Mouse (Mus musculus) left cerebral cortex, adult 18-20 months (tissue): ENCODE results near the gene Pcnp. TPM values are rescaled to one million over a fixed set of nuclear protein-coding genes. Genes with fewer than 3 reads are reported as not detected.

Experiments
- DNase-seq, 2 experiments: peaks; one replicate each; pipeline ENCODE4 v3.0.0; 2021 to 2022; ENCODE audit warnings: low spot score in 2 of 2, mixed read lengths in 1 of 2
- total RNA-seq, 2 experiments: library from RNA; stranded (reverse); gene quantifications; 2 replicates each; pipeline ENCODE4 v1.2.3; 2021

The Pcnp gene
- total RNA-seq, 2 experiments from 2014 or later, result 176 to 188 TPM

DNA sequence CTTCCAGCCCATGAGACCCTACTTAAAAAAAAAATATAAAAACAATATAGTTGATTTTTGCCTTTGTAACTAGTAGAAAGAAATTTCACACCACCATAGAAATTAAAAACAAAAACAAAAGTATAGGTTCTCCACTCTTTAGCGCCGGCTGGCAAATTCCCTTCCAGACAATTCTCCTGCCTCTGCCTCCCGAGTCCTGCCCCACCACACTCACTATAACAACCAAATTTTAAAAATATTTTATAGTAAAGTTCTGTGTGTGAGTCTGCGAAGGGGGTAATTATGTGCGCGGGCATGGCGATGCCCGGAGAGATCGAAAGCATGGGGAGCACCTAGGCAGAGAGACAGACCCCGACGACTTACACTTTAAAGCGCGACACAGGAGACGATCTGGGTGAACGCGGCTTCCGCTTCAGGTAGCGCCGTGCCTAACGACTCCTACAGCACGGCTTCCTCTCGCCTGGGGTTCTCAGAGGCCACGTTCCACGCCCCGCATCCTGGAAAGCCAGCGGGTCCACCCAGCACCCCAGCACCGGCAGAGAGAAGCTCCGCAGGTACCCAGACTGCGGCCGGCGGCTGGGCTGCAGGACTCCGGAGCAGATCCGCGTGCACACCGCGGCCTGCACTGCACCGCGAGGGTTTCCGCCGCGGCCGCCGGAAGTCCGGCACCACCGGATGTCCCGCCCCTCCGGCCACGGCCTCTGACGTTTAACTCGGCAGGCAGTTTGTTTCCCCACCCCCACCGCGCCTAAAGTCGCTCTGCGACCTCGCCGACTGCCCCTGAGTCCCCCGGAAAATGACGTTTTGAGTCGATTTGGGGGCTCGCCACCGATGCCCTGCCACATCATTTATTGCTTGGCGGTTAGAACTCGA is 7.8 kb upstream of the Pcnp start, which contains the start of gene Trmt10c:
Gene Trmt10c (minus strand): TSS at position 682 of the 873 bp plus-strand sequence.
- DNase-seq, result peak; percentile 95

DNA sequence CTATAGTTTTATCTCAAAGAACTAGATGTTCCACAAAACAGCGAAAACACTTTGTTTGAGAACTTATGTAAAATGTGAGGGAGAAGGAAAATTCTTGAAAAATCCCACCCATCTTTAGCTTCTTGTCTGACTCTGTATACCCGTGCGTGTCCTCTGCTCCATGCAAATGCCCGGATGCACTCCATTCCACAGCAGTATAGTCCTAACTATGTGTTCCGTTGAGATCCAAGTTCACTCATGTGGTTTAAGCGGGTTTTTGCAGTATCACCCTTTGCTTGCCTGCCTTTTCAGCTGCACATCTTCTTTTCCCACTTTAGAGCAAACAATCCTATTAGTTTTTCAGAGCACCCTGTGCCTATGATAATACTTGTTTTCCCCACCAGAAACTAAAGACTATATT is 7.0 kb upstream of the Pcnp start:
- DNase-seq, result no peak

DNA sequence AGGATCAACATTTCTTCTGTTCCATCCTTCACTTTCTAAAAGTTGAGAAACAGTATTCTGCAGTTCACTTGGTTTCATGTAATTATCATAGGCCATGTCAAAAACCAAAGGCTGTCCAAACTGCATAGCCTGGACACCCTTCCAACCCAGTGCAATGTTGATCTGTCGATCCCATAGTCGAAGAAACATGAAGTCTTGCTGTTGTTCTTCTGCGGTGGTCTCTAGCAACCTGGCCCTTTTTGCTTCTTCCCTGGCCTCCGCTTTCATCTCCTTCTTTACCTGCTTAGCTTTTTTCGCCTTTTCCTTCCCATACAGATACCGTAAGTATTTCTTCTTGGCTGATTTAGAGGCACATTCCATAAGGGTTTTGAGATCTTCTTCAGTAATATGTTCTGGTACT is 5.0 kb upstream of the Pcnp start:
- no peak for DNase-seq

- DNase-seq, result no peak
These were observed 602 bp downstream of the Pcnp start for GRCm38 (mm10) chr16:56028722-56029551.

- DNase-seq, result no peak
These were observed 1.5 kb downstream of the Pcnp start for GRCm38 (mm10) chr16:56027854-56028629.

GRCm38 (mm10) chr16:56019660-56020059 is 9.9 kb downstream of the Pcnp start:
- DNase-seq, result no peak

DNA sequence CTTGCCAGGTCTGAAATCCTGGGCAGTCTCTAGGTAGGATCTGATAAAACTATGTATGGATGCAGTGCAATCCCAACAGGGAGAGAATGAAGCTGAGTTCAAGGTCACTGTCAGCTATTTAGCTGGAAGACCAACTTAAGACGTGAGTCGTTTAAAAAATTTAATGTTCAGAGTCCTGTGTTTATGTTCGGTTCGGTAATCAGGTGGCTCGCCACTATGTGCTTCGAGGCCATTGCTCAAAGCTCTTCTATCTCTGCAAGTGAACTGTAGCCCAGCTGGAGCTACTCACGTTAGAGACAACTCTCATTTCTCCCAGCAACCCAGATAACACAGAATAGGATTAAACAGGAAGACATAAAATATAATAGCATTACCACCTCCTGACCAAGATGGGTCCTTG is 15.5 kb downstream of the Pcnp start:
- no peak for DNase-seq

GRCm38 (mm10) chr16:56012789-56013743 is 16.5 kb downstream of the Pcnp start:
- DNase-seq, result no peak

DNA sequence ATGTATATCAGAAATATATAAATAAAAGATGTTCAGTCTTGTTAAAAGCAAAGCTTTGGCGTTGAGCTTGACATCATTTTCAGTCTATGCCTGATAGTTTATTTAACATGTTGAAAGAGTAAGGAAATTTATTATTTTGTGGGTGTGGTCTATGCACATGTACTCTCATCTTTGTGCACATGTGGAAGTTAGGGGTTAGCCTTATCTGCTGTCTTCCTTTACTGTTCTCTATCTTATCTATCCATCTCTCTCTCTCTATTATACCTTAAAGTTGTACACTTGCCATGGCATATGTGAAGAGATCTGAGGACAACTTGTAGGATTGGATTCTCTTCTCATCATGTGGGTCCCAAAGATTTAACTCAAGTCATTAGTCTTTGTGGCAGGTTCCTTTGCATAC is 20.7 kb downstream of the Pcnp start:
- DNase-seq, result no peak

- DNase-seq, result peak in 1 of 2 experiments; percentile 27
These were observed 22.7 kb downstream of the Pcnp start for GRCm38 (mm10) chr16:56006798-56007197.

DNA sequence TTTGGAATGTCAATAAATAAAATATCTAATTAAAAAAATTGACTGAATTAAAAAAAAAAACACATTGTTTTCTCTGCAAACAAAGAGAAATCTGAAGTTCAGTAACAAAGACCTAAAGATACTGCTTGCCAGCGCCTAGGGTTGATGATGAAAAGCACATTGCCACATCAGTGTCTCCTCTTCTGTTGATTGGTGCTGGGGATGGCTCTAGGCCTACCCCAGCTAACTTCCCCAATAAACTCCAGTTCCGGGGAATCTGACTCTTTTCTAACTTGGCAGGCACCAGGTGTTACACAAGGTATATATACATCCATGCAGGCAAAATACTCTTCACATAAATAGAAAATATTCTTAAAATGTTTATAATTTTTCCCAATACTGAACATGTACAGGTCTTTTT is 35.3 kb downstream of the Pcnp start:
- DNase-seq, result no peak

DNA sequence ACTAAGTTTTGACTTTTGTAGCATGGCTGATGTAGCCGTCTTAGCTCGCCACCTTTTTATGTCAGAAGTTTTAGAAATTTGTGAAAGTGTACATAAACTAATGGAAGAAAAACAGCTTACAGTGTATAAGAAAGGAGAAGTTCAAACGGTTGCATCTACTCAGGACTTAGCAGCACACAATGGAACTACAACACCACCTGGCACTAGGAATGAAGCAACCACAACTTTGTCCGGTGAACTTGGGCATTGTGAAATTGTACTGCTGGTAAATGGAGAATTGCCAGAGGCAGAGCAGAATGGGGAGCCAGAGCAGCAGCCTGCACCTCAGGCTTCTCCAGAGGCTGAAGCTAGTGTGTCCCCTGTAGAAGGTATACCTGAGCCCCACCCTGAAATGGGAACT is 39.2 kb downstream of the Pcnp start:
- no peak for DNase-seq

DNA sequence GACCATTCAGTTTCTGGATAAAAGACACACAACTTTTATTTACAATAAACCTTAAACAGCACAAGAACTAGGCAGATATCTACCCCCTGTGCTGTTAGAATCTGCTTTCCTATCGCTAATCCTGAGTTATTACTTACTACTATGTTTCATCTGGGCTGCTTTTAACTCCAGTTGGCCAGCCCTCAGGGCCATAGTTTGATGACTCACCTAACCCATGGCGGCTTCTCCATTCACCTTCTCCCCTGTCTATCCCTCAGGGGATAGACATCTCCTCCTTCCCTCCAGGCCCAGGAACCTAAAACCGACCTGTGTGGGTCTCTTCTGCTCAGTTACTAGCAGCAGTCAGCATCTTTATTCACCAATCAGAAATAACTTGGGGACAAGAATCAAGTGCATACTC is 43.5 kb downstream of the Pcnp start:
- DNase-seq, result no peak

- peak in 1 of 2 experiments; percentile 17 for DNase-seq
These were observed 54.6 kb downstream of the Pcnp start for GRCm38 (mm10) chr16:55974903-55975285.

DNA sequence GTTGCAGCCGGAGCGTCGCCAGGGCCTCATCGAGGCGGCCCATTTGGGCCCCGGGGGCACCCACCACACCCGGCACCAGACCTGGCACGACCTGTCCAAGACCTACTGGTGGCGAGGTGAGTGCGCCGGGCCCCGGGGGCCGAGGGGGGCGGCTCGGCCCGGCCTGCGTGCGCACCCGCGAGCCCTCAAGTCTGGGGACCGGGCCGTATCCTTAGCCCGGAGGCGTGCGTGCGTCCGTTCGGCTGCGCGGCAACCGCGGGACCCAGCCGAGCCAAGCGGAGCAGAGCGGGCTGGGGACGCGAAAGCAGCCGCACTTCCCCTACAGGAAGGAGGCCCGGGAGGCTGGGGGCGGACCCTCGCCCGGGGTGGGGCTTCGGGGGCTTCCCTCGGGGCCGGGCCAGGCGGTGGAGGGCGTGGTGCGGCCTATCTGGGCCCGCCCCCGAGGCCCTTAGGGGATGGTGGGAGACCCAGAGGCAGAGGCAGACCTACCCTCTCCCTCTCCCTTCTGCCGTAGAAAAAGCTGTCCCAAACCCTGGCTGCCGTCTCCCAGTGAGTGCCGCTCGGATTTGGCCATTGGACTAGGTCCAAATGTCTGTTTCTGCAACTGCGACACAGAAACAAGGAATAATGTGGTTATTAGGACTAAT is 55.2 kb downstream of the Pcnp start:
- peak; percentile 74 to 83 for DNase-seq

DNA sequence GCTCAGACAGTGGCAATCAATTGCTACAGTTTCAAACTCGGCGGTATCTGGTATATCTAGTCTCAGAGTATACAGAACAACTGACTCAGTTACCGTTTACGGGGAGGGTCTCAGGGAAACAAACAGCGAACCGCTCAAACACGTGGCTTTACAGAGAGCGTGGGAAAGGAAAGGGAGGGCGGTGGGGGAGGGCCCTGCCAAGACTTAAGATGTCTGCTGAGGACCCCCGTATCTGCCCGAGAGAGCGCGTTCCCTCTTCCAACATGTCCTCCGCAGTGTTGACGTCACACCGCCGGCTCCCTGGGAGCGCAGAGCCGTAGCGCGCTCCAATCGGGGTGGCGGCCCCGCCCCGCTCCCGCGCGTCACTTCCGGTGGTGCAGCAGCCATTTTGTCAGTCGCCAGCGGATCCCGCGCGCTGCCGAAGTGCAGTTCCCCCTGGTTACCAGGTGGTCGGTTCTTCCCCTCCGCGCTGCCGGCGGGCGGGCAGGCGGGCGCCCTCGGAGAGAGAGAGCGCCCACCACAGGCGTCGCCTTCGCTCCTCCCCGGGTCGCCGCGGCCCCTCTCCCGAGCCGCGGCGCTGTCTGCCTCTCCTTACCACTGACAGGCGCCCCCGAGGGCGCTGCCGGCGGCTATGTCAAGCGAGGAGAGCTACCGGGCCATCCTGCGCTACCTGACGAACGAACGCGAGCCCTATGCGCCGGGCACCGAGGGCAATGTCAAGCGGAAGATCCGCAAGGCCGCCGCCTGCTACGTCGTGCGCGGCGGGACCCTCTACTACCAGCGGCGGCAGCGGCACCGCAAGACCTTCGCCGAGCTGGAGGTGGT is 55.9 kb downstream of the Pcnp start, which contains the start of gene Zbtb11:
Gene Zbtb11 (plus strand): TSS at position 453 of the 825 bp plus-strand sequence.
- peak; percentile 100 for DNase-seq

DNA sequence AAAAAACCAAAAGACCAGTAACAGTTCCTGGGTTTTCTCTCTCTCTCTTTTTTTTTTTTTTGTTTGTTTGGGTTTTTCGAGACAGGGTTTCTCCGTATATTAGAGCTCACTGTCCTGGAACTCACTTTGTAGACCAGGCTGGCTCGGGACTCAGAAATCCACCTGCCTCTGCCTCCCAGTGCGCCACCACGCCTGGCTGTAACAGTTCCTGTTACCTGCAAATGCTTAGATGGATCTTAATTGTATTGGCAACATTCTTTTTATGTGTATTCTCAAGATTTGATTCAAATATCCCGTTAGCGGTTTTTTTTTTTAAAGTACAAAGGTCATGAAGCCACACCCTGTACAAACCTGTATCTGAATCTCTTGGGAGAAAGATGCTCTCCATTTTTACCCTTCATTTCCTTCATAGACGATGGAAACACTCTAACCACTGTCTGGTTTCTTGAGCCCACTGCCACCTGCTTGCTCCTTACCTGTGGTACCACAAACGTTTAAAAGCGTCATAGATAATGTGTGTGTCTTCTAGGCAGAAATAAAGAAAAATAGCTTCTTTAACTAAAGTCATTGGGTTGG is 56.8 kb downstream of the Pcnp start:
- no peak for DNase-seq
